Mouse (Mus musculus): Measurements from ENCODE around the gene Gabra5.

Gene Gabra5

DNA sequence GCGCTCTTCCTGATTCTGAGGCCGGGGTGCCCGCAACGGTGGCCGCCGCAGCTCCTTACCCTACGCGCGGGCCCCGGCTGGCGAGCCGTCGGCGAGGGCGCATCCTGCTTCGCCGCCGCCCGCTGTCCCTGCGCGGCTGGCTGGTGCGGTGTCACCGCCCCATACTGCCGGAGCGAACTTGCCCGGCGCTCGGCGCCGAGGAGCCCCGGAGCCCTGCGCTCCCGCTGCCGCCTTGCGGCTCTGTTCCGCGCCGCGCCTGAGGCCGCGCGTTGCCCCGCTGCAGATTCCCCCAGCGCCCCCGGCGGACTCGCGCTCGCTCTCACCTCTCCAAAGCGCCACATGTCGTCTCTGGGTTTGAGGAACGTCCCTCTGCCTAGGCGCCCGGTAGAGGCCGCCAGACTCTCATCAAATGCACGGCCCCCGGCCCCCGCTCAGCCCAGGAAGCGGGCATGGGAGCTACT is at the start of gene Gabra5:
Gabra5 (minus strand) TSS at position 379 of the 461 bp plus-strand sequence.
- peak; percentile 71 to 72 for DNase-seq (ENCODE audit: low spot score in 2 of 2)

DNA sequence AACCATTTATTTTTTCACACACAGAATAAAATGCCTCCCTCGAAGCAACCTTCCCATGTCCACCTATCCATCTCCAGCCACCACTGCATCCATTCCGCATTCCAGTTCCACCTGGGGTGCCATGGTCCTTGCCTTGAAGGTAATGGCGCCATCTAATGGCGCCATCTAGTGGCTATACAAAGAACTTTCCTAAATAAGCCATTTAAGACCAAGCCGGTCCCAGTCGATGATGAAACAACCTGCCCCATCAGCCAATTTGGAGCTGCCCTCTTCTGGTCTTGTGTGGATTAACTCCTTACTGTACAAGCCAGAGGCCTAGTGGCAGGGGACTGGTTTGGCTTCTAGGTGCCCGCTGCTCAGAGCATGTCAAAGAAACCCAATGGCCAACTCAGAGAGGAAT is 28.7 kb upstream of the Gabra5 start:
- DNase-seq (ENCODE audit: low spot score in 2 of 2): no peak

DNA sequence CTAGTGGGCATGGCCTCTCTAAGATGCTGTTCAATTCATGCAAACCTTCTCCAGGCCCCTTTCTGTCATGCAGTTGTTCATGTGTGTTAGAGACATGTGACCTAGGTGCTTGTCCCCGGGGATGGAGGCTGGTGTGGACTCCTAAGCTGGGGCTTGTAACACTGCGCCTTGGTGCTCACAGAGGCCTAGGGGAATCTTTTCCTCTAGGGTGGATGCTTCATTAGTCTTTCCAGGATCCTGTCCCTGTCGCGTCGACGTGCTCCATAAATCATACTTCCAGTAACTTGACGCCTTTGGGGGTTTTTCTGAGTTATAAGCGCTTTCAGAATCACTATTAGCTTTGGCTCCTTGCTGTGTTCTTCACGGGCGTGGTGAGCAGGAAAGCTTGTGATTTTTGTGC is 22.8 kb upstream of the Gabra5 start:
- no peak for DNase-seq (ENCODE audit: low spot score in 2 of 2)

GRCm38 (mm10) chr7:57529954-57530353 is 20.1 kb upstream of the Gabra5 start:
- peak in 1 of 2 experiments; percentile 20 for DNase-seq (ENCODE audit: low spot score in 2 of 2)

DNA sequence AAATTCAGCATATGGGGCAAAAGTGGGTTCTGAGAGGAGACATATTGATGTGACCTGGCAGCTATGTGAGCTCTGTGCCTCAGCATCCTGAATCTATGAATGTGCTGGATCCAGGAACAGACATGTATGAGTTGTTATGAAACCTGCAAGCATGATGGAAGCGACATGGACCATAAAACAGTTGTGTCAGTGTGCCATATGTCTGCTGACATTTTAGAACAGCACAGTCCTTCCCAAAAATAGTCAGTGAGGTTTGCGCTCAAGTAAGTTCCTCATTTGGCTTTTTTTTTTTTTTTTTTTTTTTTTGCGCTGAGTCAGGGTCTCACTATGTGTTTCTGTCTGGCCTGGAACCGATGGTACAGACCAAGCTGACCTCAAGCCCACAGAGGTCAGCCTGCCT is 19.6 kb upstream of the Gabra5 start:
- no peak for DNase-seq (ENCODE audit: low spot score in 2 of 2)

DNA sequence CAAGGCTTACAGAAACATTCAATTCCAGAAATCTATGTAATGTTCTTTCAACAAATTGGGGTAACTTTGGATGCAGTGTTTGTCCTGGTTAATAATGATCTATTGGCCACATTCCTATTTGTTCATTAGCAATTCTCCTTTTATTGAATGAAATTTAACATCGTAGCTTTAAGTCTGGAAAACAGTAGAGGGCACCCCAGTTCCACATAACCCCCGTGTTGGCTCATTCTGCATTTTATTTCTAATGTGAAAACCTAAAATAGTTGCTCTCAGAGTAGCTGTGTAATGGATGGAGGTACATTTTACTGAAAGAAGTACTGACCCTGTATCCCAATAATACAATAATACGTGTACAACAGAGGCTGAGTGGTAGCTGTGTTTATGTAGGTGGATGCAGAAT is 3.1 kb upstream of the Gabra5 start:
- DNase-seq (ENCODE audit: low spot score in 2 of 2): peak in 1 of 2 experiments; percentile 73

DNA sequence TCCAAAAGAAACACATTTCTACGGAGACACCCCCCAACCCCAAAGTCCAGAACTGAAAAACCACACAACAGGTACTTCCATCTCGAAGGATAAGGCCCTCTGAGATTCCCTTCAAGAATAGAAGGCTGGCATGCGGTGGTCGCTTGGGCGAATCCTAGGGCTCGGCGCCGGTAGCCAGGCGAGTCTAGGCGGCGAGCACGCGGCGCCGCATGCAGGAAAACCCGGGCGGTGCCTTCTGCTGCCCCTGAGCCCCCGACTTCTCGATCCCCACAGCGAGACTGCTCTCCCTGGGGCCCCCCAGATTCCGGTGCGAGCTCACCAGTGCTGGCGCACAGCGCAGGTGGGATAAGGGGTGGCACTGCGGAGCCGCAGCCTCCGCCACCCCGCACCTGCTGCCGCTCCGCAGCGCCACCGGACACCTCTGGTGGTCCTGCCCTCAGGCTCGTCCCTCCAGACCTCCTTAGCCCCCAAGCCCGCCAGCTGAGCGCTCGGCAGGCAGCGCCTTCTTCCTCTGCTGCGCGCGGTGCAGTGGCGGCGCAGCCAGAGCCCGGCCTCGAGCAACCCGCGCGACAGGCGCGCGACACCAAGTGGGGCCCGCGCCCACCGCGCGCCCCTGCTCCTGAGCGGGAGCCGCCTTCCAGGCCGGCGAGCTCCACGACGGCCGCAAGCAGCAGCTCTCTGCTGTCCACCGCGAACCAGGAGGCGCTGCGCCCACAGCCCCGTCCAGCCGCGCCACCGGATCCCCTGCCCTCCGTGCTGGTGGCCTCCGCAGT is 813 bp downstream of the Gabra5 start:
- DNase-seq (ENCODE audit: low spot score in 2 of 2): peak; percentile 27 to 31

- no peak for DNase-seq (ENCODE audit: low spot score in 2 of 2)
These were observed 7.0 kb downstream of the Gabra5 start for GRCm38 (mm10) chr7:57502809-57503208.

- peak; percentile 42 to 76 for DNase-seq (ENCODE audit: low spot score in 2 of 2)
These were observed 18.1 kb downstream of the Gabra5 start for GRCm38 (mm10) chr7:57491795-57492194.

GRCm38 (mm10) chr7:57486907-57487306 is 23.0 kb downstream of the Gabra5 start:
- DNase-seq (ENCODE audit: low spot score in 2 of 2): no peak

GRCm38 (mm10) chr7:57482896-57483295 is 27.0 kb downstream of the Gabra5 start:
- no peak for DNase-seq (ENCODE audit: low spot score in 2 of 2)

DNA sequence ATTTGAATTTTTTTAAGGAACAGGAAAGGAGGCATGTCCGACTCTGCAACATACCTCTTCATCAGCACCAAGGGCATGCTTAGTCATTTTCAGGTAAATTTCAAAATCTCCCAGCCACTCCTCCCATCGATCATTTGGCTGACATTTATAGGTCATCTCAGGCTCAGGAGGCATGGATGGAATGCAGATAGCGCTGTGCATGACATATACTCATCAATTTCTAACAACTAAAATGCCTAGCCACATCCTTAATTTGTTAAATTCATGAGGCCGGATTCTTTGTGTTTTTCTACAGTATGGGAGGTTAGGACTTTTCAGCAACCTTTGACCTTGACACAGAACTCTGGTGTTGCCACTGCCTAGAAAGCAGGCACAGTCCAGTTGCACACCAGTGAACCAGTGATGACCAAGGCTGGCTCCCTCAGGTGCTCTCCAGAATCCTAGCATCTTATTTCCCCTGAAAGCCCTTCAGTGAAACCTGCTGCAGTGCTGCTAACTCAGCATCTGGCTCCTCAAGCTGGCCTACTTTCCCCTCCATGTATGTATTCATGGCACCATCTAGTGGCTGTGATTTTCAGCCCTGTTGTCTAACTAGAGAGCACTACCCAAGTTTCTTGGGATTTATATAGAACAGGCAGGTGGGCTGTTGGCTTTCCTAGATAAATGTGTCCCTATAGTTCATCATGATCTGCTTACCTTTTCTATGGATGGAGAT is 35.9 kb downstream of the Gabra5 start:
- peak; percentile 62 to 84 for DNase-seq (ENCODE audit: low spot score in 2 of 2)

- no peak for DNase-seq (ENCODE audit: low spot score in 2 of 2)
These were observed 38.5 kb downstream of the Gabra5 start for GRCm38 (mm10) chr7:57471316-57471715.

GRCm38 (mm10) chr7:57460354-57460753 is 49.5 kb downstream of the Gabra5 start:
- no peak for DNase-seq (ENCODE audit: low spot score in 2 of 2)

GRCm38 (mm10) chr7:57448239-57448638 is 61.6 kb downstream of the Gabra5 start:
- no peak for DNase-seq (ENCODE audit: low spot score in 2 of 2)

DNA sequence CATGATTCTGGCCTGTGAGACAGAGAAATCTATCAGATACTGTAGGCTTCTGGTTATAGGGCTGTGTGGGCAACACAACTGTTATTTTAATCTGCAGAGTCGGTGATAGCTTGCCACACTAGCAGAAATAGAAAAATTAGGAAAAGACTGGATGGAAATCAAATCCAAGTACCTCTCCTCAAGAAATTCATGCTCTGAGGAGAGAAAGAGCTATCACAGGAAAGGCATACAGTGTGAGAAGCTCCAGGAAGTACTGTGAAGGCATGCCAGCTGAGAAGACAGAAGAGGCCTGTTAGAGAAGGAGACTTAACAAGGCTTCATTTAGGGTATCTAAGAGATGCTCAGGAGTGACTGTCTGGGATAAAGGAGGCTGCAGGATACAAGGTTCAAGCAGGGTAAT is 87.2 kb downstream of the Gabra5 start:
- DNase-seq (ENCODE audit: low spot score in 2 of 2): peak in 1 of 2 experiments; percentile 27

- no peak for DNase-seq (ENCODE audit: low spot score in 2 of 2)
These were observed 88.8 kb downstream of the Gabra5 start for GRCm38 (mm10) chr7:57421044-57421443.

- DNase-seq (ENCODE audit: low spot score in 2 of 2): no peak
These were observed 90.5 kb downstream of the Gabra5 start, which contains the start of gene Gabrb3 for GRCm38 (mm10) chr7:57419392-57419791. Gene Gabrb3, plus strand, starts transcription at chr7:57419692.

GRCm38 (mm10) chr7:57412896-57413295 is 97.0 kb downstream of the Gabra5 start:
- no peak for DNase-seq (ENCODE audit: low spot score in 2 of 2)

DNA sequence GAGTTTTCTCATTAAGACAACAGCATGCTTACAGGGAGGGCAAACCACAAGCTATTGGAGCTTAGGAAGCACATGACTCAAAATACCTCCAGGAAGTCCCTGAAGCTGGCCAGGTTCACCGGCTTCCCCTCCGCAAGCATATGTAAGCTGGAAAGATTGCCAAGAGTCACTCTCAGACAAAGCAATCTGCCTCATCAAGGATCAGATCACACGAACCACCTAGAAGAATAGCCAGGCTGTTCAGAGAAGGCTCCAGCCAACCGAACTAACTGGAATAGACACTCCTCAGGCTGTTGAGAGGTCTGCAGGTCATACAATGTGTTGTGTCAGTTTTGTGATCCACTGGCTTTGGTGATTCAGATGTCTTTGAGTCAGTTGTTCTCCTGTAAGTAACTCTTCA is 98.7 kb downstream of the Gabra5 start:
- no peak for DNase-seq (ENCODE audit: low spot score in 2 of 2)

DNA sequence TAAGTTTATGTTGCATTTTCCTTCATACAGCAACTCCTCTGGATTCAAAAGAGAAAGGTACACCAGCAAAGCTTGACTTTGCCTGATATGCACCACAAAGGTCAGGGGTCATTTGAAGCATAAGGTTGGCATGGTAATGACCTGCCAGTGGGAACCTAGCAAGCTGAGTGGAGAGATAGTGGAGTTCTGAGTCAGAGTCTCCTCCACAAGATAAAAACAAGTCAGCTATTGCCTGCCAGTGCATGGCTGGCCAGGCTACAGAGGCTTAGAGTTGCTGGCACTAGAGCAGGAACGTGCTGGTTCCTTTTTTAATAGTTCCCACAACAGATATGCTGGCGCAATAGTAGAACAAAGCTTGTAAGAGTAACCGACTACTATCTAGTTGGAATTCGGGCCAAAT is 116.3 kb downstream of the Gabra5 start:
- DNase-seq (ENCODE audit: low spot score in 2 of 2): no peak

- DNase-seq (ENCODE audit: low spot score in 2 of 2): no peak
These were observed 119.8 kb downstream of the Gabra5 start for GRCm38 (mm10) chr7:57390046-57390445.

DNA sequence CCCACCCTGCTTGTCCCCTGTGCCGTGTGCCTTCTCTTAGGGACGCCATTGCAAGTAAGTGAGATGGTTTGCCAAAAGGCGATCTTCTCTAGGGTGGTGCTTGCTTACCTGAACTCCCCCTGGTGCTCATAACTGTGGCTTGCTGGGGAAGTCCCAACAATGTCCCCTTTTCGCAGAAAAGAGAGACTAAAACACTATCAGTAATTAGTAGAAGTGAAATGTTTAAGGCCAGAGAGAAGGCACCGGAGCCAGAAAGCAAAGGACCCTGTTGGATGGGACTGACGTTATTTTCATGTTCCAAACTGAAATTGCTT is 122.6 kb downstream of the Gabra5 start:
- no peak for DNase-seq (ENCODE audit: low spot score in 2 of 2)
